Mouse (Mus musculus) hindbrain, embryonic 16.5 days (tissue): ENCODE results near the gene Lrrc20. TPM values are rescaled to one million over a fixed set of nuclear protein-coding genes. Genes with fewer than 3 reads are reported as not detected.
A peak's percentile ranks its signal among the peaks of the same experiment; 100 is the strongest.

Source experiments
- ATAC-seq: fragments of 200-750 bp; cut with Nextera tagmentation; 2 replicates; pipeline ENCODE4 v1.8.0; 2017; ENCODE audit warnings: moderate TSS enrichment, moderate library complexity
- H3K27ac ChIP-seq: fragments of 300-500 bp; sonication (generic); 2 replicates; pipeline ENCODE4 v1.5.1; 2014; ENCODE audit warnings: low read depth, mild to moderate bottlenecking, control low read depth, low read length, moderate library complexity
- H3K27me3 ChIP-seq: fragments of 300-500 bp; sonication (generic); replicated peaks from 2 replicates; pipeline ENCODE4 v1.6.1; 2014; ENCODE audit warnings: low read length; ENCODE audit not compliant: control insufficient read depth, insufficient read depth
- H3K36me3 ChIP-seq: fragments of 300-500 bp; sonication (generic); 2 replicates; pipeline ENCODE4 v1.6.1; 2014; ENCODE audit warnings: mild to moderate bottlenecking, low read length, moderate library complexity, mixed read lengths; ENCODE audit not compliant: control insufficient read depth, insufficient read depth
- H3K4me1 ChIP-seq: fragments of 300-500 bp; sonication (generic); 2 replicates; pipeline ENCODE4 v1.6.1; 2014; ENCODE audit warnings: low read depth, low read length; ENCODE audit not compliant: control insufficient read depth, insufficient read depth
- H3K4me2 ChIP-seq: fragments of 300-500 bp; sonication (generic); 2 replicates; pipeline ENCODE4 v1.6.1; 2014; ENCODE audit warnings: mild to moderate bottlenecking, low read length, control low read depth, moderate library complexity
- H3K4me3 ChIP-seq: fragments of 300-500 bp; sonication (generic); 2 replicates; pipeline ENCODE4 v1.5.1; 2014; ENCODE audit warnings: mild to moderate bottlenecking, low read length, control low read depth, moderate library complexity
- H3K9ac ChIP-seq: fragments of 300-500 bp; sonication (generic); 2 replicates; pipeline ENCODE4 v1.6.1; 2014; ENCODE audit warnings: low read depth, mild to moderate bottlenecking, control low read depth, low read length, moderate library complexity
- H3K9me3 ChIP-seq: fragments of 300-500 bp; sonication (generic); 2 replicates; pipeline ENCODE4 v1.6.1; 2014; ENCODE audit warnings: mild to moderate bottlenecking, low read length, moderate library complexity; ENCODE audit not compliant: control insufficient read depth
- WGBS: fragments of 180-500 bp; shearing (Covaris S2); extraction: QIAGEN DNeasy Blood & Tissue Kit; methylation state at CpG from one replicate; pipeline ENCODE4 v1.1.7; 2014; 5-methylcytosine and 5-hydroxymethylcytosine counted together
- polyA plus RNA-seq: library from polyadenylated mRNA; unstranded; fragments of >200 nt; fragmentation: Nextera tagmentation; extraction: Ambion mirVana; gene quantifications from 2 replicates; pipeline ENCODE4 v1.2.1, GENCODE M21; 2015

Gene Lrrc20
- polyA plus RNA-seq, 1 experiment from 2014 or later = 14.9 TPM

- no peak overlapping the region for H3K27ac ChIP-seq
- no peak overlapping the region for H3K9ac ChIP-seq
Measured at GRCm38 (mm10) chr10:61517296-61518071, 41.9 kb downstream of the Lrrc20 start.

DNA sequence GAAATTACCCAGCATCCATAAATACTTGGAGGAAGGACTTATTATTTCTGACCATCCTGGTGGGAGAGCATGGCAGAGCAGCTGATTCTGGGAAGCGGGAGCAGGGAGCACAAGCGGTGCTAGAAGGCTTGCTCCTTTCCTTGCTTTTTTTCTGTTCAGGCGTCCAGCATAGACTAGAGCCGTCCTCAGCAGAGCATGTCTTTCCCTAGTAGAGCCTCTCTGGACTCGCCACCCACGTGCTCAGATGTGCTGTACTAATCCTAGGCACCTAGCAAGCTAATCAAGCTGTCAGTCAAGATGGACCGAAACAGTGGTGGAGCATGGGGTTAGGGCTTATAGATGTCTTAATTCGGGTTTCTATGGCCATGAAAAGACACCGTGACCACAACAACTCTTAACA, 42.7 kb downstream of the Lrrc20 start:
- Histone ChIP-seq H3K36me3 (no peaks in the 10 kb centered on the region), H3K27me3 (no peaks in the 10 kb centered on the region), H3K4me3 (no peak overlapping the region), H3K4me1 (peaks cover 13% of the 10 kb centered on the region), H3K9ac (no peak overlapping the region), H3K27ac (no peak overlapping the region; the same call in 1 of the 2 replicates), H3K4me2 (no peak overlapping the region), H3K9me3 (no peaks in the 10 kb centered on the region; the same call in 1 of the 2 replicates)
- 73% methylated on average over 9 of the region's 9 CpGs for WGBS
- ATAC-seq = 0 out of 2 replicates have a peak, but pooled peaks have one; percentile 14

More at GRCm38 (mm10) chr10:61517296-61518071, 41.9 kb downstream of the Lrrc20 start:
- Histone ChIP-seq H3K4me3 (no peak overlapping the region), H3K4me2 (no peak overlapping the region), H3K27me3 (no peaks in the 10 kb centered on the region), H3K36me3 (no peaks in the 10 kb centered on the region), H3K4me1 (peaks cover 13% of the 10 kb centered on the region), H3K9me3 (no peaks in the 10 kb centered on the region; the same call in 1 of the 2 replicates)
- ATAC-seq = 0 out of 2 replicates have a peak, but pooled peaks have one; percentile 45
- 34% methylated on average over 12 of the region's 12 CpGs for WGBS

GRCm38 (mm10) chr10:61519491-61519890, 43.9 kb downstream of the Lrrc20 start:
- Histone ChIP-seq H3K4me2 (no peak overlapping the region), H3K4me3 (no peak overlapping the region), H3K4me1 (peaks cover 13% of the 10 kb centered on the region), H3K27ac (no peak overlapping the region), H3K9me3 (no peaks in the 10 kb centered on the region; the same call in 1 of the 2 replicates), H3K36me3 (no peaks in the 10 kb centered on the region), H3K27me3 (no peaks in the 10 kb centered on the region), H3K9ac (no peak overlapping the region)
- ATAC-seq = no peak
- WGBS = 45% methylated on average over 2 of the region's 2 CpGs

DNA sequence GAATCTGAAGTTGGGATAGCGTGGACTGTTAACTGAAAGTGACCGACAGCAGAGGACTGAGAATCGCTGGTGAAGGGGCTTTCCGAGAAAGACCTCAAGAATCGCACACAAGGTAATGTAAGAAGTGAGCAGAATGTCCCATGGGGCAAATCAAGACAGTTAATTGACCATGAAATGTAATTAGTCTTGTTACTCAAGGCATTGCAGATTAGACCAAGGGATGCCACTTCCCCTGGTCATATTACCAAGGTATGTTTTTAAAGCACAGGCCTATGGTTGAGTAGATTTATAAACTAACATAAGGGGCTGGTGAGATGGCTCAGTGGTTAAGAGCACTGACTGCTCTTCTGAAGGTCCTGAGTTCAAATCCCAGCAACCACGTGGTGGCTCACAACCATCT, 45.1 kb downstream of the Lrrc20 start:
- no peaks in the 10 kb centered on the region for H3K36me3 ChIP-seq
- no peak for ATAC-seq
- no peak overlapping the region for H3K4me2 ChIP-seq
- WGBS = 65% methylated on average over 6 of the region's 6 CpGs
- no peak overlapping the region for H3K9ac ChIP-seq
- H3K27ac ChIP-seq = no peak overlapping the region
- peaks cover 13% of the 10 kb centered on the region for H3K4me1 ChIP-seq
- no peak overlapping the region for H3K4me3 ChIP-seq
- no peaks in the 10 kb centered on the region; the same call in 1 of the 2 replicates for H3K9me3 ChIP-seq
- H3K27me3 ChIP-seq = no peaks in the 10 kb centered on the region

GRCm38 (mm10) chr10:61530936-61531335, 55.3 kb downstream of the Lrrc20 start:
- no peaks in the 10 kb centered on the region for H3K36me3 ChIP-seq
- H3K4me1 ChIP-seq = peaks cover 21% of the 10 kb centered on the region
- H3K27ac ChIP-seq = no peak overlapping the region
- H3K9ac ChIP-seq = no peak overlapping the region
- H3K4me3 ChIP-seq = no peak overlapping the region
- 92% methylated on average over 3 of the region's 3 CpGs for WGBS
- no peaks in the 10 kb centered on the region for H3K9me3 ChIP-seq
- no peak overlapping the region for H3K4me2 ChIP-seq
- ATAC-seq = no peak
- H3K27me3 ChIP-seq = no peaks in the 10 kb centered on the region

GRCm38 (mm10) chr10:61533285-61533684, 57.7 kb downstream of the Lrrc20 start:
- ATAC-seq = no peak
- WGBS = 59% methylated on average over 7 of the region's 7 CpGs

DNA sequence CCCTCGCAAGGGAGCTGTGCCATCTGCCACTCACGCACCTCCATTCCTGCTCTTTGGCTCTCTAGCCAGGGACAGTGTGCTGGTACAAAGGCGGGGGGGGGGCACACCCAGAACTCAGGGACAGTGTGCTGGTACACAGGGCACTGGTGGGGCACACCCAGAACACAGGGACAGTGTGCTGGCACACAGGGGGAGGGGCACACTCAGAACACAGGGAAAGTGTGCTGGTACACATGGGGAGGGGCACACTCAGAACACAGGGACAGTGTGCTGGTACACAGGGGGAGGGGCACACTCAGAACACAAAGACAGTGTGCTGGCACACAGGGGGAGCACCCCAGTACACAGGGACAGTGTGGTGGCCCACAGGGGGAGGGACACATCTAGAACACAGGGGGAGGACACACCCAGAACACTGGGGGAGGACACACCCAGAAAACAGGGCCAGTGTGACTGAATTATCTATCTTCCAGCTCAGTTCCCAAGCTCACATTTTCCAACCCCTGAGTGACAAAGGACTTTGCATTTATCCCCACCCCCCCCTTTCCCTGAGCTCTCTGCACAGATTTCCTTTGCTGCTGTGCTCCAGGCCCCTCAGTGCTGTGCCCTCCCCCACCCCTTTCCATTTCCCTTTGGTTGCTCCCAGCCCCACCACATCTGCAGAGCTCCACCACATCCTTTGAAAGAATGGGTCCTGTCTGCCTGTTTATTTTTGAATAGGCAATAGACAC, 58.9 kb downstream of the Lrrc20 start:
- H3K36me3 ChIP-seq = no peaks in the 10 kb centered on the region
- no peak overlapping the region for H3K4me3 ChIP-seq
- peak; percentile 62 for ATAC-seq
- H3K4me2 ChIP-seq = no peak overlapping the region
- H3K9me3 ChIP-seq = no peaks in the 10 kb centered on the region
- peak overlapping the region; percentile 20; the same call in 1 of the 2 replicates for H3K9ac ChIP-seq
- 30% methylated on average over 3 of the region's 3 CpGs for whole genome bisulfite sequencing
- peaks cover 41% of the 10 kb centered on the region for H3K4me1 ChIP-seq
- H3K27me3 ChIP-seq = no peaks in the 10 kb centered on the region
- H3K27ac ChIP-seq = peak overlapping the region; percentile 51

More at GRCm38 (mm10) chr10:61533285-61533684, 57.7 kb downstream of the Lrrc20 start:
- Histone ChIP-seq H3K27me3 (no peaks in the 10 kb centered on the region), H3K9me3 (no peaks in the 10 kb centered on the region), H3K9ac (no peak overlapping the region), H3K4me1 (peaks cover 36% of the 10 kb centered on the region), H3K4me2 (no peak overlapping the region), H3K4me3 (no peak overlapping the region), H3K27ac (no peak overlapping the region), H3K36me3 (no peaks in the 10 kb centered on the region)

GRCm38 (mm10) chr10:61535441-61535840, 59.8 kb downstream of the Lrrc20 start:
- Histone ChIP-seq H3K27me3 (no peaks in the 10 kb centered on the region), H3K4me2 (no peak overlapping the region), H3K27ac (no peak overlapping the region), H3K4me1 (peaks cover 41% of the 10 kb centered on the region), H3K9me3 (no peaks in the 10 kb centered on the region), H3K9ac (no peak overlapping the region), H3K36me3 (no peaks in the 10 kb centered on the region), H3K4me3 (no peak overlapping the region)
- 83% methylated on average over 4 of the region's 4 CpGs for WGBS
- no peak for ATAC-seq
